Mouse (Mus musculus) heart, embryonic 10.5 days (tissue): Measurements from ENCODE around the gene Noc4l. TPM values are rescaled to one million over a fixed set of nuclear protein-coding genes. Genes with fewer than 3 reads are reported as not detected.
A peak's percentile ranks its signal among the peaks of the same experiment; 100 is the strongest.

ENCODE experiments used
- DNase-seq: peaks from one replicate; pipeline ENCODE4 v3.0.0-alpha.2; 2017; ENCODE audit warnings: low spot score
- H3K27ac ChIP-seq: fragments of 300-500 bp; sonication (generic); 2 replicates; pipeline ENCODE4 v1.5.1; 2016; ENCODE audit warnings: mild to moderate bottlenecking
- H3K27me3 ChIP-seq: fragments of 300-500 bp; sonication (generic); 2 replicates; pipeline ENCODE4 v1.6.1; 2016; ENCODE audit warnings: mild to moderate bottlenecking; ENCODE audit not compliant: poor library complexity, insufficient read depth, severe bottlenecking
- H3K36me3 ChIP-seq: fragments of 300-500 bp; sonication (generic); 2 replicates; pipeline ENCODE4 v1.6.1; 2016; ENCODE audit warnings: mild to moderate bottlenecking, moderate library complexity
- H3K4me1 ChIP-seq: fragments of 300-500 bp; sonication (generic); 2 replicates; pipeline ENCODE4 v1.6.1; 2016; ENCODE audit warnings: mild to moderate bottlenecking
- H3K4me3 ChIP-seq: fragments of 300-500 bp; sonication (generic); 2 replicates; pipeline ENCODE4 v1.5.1; 2016; ENCODE audit warnings: mild to moderate bottlenecking, moderate library complexity
- H3K9me3 ChIP-seq: fragments of 300-500 bp; sonication (generic); 2 replicates; pipeline ENCODE4 v1.6.1; 2016; ENCODE audit warnings: mild to moderate bottlenecking, moderate library complexity
- WGBS: fragments of 180-500 bp; shearing (Covaris S2); methylation state at CpG from one replicate; pipeline ENCODE4 v1.1.7; 2016; 5-methylcytosine and 5-hydroxymethylcytosine counted together
- polyA plus RNA-seq: library from polyadenylated mRNA; unstranded; fragments of >200 nt; fragmentation: Nextera tagmentation; extraction: Ambion mirVana; gene quantifications from 2 replicates; pipeline ENCODE4 v1.2.1, GENCODE M21; 2016

Noc4l gene
- polyA plus RNA-seq: 55.1 and 73.2 TPM in 2 replicates

DNA sequence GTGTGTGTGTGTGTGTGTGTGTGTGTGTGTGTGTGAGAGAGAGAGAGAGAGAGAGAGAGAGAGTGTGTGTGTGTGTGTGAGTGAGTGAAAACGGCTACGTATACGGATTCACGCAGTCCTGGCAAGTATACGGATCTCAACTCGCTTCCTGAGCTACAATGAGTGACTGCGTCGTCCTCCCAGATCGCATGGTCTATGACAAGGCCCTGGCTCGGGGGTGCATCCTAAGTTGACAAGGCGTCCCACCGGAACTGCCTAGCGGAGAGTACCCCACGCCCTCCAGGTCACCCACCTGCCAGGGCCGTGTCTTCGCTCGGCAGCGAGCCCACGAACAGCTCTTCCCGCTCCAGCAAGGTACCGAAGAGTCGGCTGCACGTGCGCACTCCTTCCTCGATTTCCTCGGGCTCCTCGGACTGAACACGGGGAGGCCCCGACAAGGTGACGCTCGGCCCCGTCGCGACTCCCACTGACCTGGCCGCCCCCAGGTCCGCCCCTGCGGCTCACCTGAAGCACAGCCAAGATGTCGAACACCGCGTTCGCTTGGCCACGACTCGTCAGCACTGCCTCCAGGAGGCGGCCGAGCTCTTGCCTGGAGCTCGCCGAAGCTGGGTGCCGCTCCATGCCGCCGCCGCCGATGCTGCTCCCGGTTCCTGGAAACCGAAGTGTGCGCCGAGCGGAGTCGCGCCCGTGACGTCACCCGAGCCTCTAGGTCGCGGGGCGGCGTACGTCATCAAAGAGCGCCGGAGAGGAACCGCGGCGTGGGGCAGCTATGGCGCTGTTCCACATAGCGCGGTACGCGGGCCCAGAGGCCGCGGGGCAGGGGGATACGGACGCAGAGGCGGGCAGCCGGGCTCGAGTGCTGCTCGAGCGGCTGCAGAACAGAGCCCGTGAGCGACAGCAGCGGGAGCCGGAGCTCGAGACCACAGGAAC is at the start of gene Noc4l, which contains the start of gene Ddx51:
TSS of gene Noc4l (minus strand) at position 699 of the 930 bp plus-strand sequence.
TSS of gene Ddx51 (plus strand) at position 733 of the 930 bp plus-strand sequence.
- H3K9me3 ChIP-seq: no peaks in the 10 kb centered on the region
- WGBS: under 1% methylated on average over 91 of the region's 91 CpGs
- peaks cover 78% of the 10 kb centered on the region for H3K36me3 ChIP-seq
- H3K27ac ChIP-seq: peak within 1 kb of the TSS; percentile 86
- peak; percentile 96 for DNase-seq
- peaks cover 20% of the 10 kb centered on the region for H3K4me1 ChIP-seq
- H3K27me3 ChIP-seq: no peaks in the 10 kb centered on the region
- peak within 1 kb of the TSS; percentile 84 for H3K4me3 ChIP-seq

DNA sequence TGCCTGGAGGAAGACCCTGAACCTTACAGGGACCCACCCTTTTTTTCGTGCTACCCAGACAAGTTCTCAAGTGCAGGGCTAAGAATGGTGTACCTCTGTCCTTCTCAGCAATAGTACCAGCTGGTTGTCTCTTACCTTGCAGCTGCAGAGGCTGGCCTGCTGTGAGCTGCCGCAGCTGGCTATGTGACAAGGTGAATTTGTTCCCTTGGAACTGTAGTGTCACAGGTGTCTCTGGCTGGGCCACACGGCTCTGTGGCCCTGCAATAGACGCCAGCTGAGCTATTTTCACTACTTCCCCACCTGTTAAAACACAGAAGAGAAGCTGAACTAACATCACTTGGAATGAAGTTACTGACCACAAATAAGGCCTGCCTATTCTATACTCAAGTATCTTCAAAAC is 45.4 kb upstream of the Noc4l start:
- peaks cover 95% of the 10 kb centered on the region for H3K36me3 ChIP-seq
- WGBS: 91% methylated on average over 4 of the region's 4 CpGs
- H3K27me3 ChIP-seq: no peaks in the 10 kb centered on the region
- no peaks in the 10 kb centered on the region for H3K9me3 ChIP-seq
- H3K27ac ChIP-seq: no peak overlapping the region
- no peaks in the 10 kb centered on the region for H3K4me1 ChIP-seq
- no peak overlapping the region for H3K4me3 ChIP-seq
- no peak for DNase-seq

DNA sequence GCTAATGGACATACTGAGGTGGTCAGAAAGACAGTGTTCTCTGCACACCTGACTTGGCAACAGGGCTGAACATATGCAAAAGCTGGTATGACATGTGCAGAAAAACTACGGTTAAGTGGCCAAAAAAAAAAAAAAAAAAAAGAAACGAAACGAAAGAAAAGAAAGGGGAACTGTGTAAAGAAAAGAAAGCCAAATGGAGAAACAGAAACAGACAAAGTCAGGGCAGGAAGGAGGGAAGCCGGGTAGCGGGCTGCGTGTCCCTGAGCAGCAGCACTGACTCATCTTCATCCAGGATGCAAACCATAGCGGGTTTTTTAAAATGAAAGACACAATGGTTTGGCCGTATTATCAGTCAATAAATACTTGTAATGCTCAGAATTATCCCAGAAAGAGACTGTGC is 28.8 kb upstream of the Noc4l start:
- H3K27me3 ChIP-seq: no peaks in the 10 kb centered on the region
- H3K27ac ChIP-seq: no peak overlapping the region
- no peak overlapping the region for H3K4me3 ChIP-seq
- H3K9me3 ChIP-seq: no peaks in the 10 kb centered on the region
- H3K36me3 ChIP-seq: peaks cover 97% of the 10 kb centered on the region
- H3K4me1 ChIP-seq: no peaks in the 10 kb centered on the region
- WGBS: 96% methylated on average over 7 of the region's 8 CpGs
- no peak for DNase-seq

DNA sequence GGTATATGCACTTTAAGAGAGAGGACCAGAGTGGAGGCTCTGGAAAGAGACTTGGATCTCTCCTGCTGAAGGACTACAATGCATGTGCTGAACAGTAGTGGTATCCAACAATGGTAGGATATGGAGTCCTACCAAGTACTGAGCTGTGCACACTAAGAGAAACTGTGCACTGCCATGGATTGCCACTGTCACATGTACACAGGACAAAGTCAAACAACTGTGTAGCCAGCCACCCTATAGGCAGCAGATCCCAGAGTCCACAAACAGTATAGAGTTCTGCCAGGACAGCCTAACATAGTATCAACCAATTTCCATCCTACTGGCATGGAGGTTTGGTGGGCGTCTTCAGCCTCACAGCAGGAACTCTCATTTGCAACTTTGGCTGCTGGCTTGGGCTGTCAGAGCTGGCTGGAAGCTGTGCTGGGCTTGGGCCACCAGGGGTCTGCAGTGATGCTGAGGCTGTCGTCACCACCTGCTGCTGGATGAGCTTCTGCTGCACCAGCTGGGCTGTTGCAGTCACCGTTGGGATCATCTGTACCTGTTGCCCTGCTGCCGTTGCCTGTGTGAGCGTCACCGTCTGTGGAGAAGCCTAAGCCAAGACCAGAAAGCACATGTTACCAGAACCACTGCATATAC is 12.4 kb upstream of the Noc4l start:
- no peak for DNase-seq
- Histone ChIP-seq H3K36me3 (peaks cover 91% of the 10 kb centered on the region), H3K4me3 (no peak overlapping the region), H3K9me3 (no peaks in the 10 kb centered on the region), H3K27ac (no peak overlapping the region), H3K4me1 (no peaks in the 10 kb centered on the region), H3K27me3 (no peaks in the 10 kb centered on the region)
- 67% methylated on average over 6 of the region's 6 CpGs for WGBS

DNA sequence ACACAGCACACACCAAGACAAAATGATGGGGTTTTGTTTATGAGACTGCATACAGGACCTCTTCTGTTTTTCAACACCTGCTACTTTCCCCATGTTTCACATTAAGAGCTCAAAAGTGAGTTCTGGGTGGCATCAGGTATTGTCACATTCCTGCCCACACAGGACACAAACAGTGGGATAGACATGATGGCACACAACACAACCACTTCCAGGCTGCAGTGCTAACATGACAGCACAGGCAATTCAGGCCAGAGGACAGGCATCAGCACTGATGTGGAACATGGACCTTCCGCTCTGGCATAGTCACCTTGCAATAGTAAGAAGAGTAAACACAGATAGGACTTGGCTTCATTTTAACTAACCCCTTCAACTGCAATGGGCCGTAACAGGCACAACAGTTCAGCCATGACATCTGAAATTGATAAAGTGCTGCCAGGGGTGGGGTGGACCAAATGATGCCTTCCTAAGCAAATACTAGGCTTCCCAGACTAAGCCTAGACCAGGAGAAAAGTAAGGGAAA is 11.6 kb upstream of the Noc4l start:
- 88% methylated on average over 2 of the region's 2 CpGs for WGBS
- H3K9me3 ChIP-seq: no peaks in the 10 kb centered on the region
- no peak overlapping the region for H3K4me3 ChIP-seq
- no peak overlapping the region for H3K27ac ChIP-seq
- H3K36me3 ChIP-seq: peaks cover 91% of the 10 kb centered on the region
- no peaks in the 10 kb centered on the region for H3K4me1 ChIP-seq
- H3K27me3 ChIP-seq: no peaks in the 10 kb centered on the region
- no peak for DNase-seq

DNA sequence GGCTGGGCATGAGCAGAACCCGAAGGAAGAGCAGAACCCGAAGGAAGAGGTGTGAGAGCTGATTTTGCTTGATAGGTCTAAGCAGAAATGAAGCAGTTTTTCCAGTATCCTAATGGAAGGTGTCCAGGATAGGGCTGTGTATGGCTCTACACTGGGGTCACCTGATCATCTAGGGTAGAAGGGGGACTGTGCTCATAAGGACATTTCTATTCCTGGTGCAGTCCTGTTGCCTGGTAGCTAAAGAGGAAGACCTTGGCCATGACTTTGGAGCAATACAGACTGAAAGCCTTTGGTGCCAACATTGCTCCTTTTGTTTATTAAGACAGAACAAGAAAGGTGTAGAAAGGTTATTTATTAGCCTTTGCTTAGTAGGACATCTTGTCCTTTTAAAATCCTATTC is 10.8 kb upstream of the Noc4l start:
- no peak for DNase-seq
- Histone ChIP-seq H3K27ac (no peak overlapping the region), H3K4me1 (no peaks in the 10 kb centered on the region), H3K9me3 (no peaks in the 10 kb centered on the region), H3K27me3 (no peaks in the 10 kb centered on the region), H3K4me3 (no peak overlapping the region), H3K36me3 (peaks cover 92% of the 10 kb centered on the region)
- WGBS: 84% methylated on average over 2 of the region's 2 CpGs

DNA sequence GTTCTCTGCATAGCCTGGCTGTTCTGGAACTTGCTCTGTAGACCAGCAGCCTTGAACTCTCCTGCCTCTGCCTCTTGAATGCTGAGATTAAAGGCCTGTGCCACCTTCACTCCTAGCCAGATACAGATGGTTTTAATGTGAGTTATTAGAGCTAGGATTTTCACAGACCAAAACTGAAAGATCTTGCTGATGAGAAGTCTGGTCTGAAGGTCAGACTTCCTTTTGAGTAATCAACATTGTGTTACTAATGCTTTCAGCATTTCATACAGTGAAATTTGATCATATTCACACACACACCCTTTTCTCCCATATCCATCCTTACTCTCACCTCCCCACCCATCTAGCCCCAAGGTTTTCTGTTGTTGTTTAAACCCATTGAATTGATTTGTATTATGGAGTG is 6.5 kb upstream of the Noc4l start:
- H3K27ac ChIP-seq: no peak overlapping the region
- no peaks in the 10 kb centered on the region for H3K27me3 ChIP-seq
- no peaks in the 10 kb centered on the region for H3K9me3 ChIP-seq
- DNase-seq: no peak
- H3K36me3 ChIP-seq: peaks cover 92% of the 10 kb centered on the region
- no peak overlapping the region for H3K4me3 ChIP-seq
- H3K4me1 ChIP-seq: no peaks in the 10 kb centered on the region

DNA sequence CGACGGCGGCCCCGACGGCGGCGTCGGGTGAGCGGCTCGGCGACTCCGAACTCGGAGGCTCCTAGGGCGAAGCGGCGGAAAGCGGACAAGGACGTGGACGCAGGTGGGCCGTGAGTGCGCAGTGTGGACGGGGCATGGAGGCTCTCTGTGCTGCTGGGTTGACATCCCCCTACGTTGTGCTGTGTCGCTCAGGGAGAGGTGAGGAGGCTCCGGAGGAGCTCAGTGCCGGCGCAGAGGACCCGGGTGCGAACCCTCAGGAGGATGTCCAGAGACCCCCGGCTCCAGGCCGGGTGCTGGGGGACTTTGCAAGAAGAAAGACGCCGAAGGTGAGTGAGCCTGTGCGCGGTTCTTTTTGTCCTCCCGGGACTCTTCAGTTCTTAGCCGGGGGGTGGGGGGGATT is 469 bp upstream of the Noc4l start:
- Histone ChIP-seq H3K9me3 (no peaks in the 10 kb centered on the region), H3K4me1 (peaks cover 20% of the 10 kb centered on the region), H3K27ac (peak overlapping the region; percentile 86), H3K27me3 (no peaks in the 10 kb centered on the region), H3K4me3 (peak overlapping the region; percentile 84), H3K36me3 (peaks cover 78% of the 10 kb centered on the region)
- peak; percentile 79 for DNase-seq
- 2% methylated on average over 37 of the region's 37 CpGs for WGBS

DNA sequence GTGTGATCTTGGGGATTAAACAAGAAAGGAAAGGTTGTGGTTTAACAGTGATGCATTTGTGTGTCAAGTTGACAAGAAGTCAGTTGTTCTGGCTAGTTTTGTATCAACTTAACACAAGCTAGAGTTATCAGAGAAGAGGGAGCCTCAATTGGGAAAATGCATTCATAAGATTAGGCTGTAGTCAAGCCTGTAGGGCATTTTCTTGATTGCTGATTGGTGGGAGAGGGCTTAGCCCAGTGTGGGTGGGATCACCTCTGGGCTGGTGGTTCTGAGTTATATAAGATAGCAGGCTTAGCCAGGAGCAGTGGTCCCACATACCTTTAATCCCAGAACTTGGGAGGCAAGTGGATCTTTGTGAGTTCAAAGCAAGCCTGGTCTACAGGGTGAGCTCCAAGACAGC is 6.8 kb downstream of the Noc4l start:
- Histone ChIP-seq H3K27ac (no peak overlapping the region), H3K4me1 (no peaks in the 10 kb centered on the region), H3K36me3 (peaks cover 63% of the 10 kb centered on the region), H3K4me3 (no peak overlapping the region), H3K9me3 (no peaks in the 10 kb centered on the region), H3K27me3 (no peaks in the 10 kb centered on the region)
- DNase-seq: no peak

DNA sequence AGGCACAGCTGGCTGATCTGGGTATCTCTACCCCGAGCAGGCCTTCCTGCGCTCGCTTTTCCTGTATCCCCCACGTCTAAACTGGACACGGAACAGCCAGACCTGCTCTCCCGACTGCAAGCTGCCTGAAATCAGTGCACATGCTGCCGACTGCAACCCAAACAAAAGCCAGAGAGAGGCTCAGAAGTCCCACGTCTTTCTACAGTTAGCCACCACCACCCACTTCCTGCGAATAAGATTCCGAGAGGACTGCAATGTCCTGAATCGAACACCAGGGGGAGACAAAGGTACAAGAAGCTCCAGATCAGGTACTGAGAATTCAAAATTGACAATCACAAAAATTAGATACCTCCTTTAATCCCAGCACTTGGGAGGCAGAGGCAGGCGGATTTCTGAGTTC is 13.8 kb downstream of the Noc4l start:
- Histone ChIP-seq H3K4me1 (no peaks in the 10 kb centered on the region), H3K27me3 (peaks cover 3% of the 10 kb centered on the region; the same call in 1 of the 2 replicates), H3K36me3 (no peaks in the 10 kb centered on the region), H3K4me3 (peak overlapping the region; percentile 43), H3K27ac (peak overlapping the region; percentile 64; the same call in 1 of the 2 replicates), H3K9me3 (no peaks in the 10 kb centered on the region)
- peak; percentile 86 for DNase-seq
- 20% methylated on average over 12 of the region's 12 CpGs for WGBS

DNA sequence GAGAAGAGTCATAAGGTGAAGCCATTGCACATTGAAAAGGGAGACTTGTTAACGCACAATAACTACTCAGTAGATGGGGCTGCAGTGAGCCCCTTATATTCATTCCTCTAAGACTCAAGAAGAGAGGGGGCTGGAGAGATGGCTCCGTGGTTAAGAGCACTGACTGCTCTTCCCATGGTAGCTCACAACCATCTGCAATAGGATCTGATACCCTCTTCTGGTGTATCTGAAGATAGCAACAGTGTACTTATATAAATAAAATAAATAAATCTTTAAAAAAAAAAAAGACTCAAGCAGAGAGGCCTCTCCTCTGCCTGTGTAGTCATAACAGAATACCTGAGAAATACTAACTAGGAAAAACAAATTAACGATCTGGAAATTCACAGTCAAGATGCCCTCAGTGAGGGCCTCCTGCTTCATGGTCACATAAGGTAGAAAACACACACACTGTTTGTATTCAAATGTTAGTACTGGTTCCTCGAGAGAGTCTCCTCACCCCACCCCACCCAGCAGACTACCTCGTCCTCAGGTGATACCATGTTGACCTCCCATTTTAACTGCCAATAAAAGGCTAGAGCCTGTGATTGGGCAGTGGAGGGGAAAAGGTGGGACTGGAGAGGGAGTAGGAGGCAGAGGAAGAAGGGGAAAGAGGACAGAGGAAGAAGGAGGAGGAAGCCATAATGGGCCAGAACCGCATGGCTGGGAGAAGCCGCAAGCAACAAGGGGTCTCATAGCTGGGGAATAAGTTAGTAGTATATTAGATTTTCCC is 14.7 kb downstream of the Noc4l start:
- WGBS: 78% methylated on average over 7 of the region's 7 CpGs
- no peak for DNase-seq
- Histone ChIP-seq H3K4me1 (no peaks in the 10 kb centered on the region), H3K36me3 (no peaks in the 10 kb centered on the region), H3K27me3 (peaks cover 3% of the 10 kb centered on the region; the same call in 1 of the 2 replicates), H3K4me3 (no peak overlapping the region), H3K9me3 (no peaks in the 10 kb centered on the region), H3K27ac (no peak overlapping the region)

DNA sequence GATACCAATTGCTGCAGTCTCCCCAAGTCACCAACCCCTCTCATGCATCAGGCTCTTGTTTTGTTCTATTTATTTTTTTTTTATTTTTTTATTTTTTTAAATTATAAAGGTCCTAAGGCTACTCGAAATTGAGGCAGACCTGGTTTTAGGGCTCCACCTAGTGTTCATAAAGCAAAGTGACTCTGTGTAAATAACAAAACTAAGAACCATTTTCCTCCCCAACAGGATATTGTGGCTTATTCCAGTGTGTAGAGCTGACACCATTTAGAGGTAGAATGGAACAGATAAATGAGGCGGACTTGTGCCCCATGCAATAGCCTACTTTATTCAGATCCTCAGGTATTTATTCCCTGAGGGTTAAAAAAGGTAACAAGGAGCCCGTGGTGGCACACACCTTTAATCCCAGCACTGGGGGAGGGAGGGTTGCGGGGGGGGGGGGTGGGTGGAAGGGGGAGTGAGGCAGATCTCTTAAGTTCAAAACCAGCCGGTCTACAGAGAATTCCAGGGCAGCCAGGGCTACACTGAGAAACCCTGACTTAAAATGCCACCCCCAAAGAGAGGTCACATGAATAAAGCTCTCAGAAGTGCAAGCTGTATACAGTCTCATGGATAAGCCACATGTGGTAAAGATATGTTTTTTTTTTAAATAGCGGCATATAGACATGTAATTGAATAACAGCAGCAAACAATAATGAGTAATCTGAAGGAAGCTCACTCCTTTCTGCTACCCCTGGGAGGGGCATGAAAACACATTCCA is 17.1 kb downstream of the Noc4l start:
- H3K4me3 ChIP-seq: no peak overlapping the region
- H3K27me3 ChIP-seq: peaks cover 3% of the 10 kb centered on the region; the same call in 1 of the 2 replicates
- 41% methylated on average over 6 of the region's 6 CpGs for WGBS
- no peaks in the 10 kb centered on the region for H3K4me1 ChIP-seq
- no peak overlapping the region for H3K27ac ChIP-seq
- H3K36me3 ChIP-seq: no peaks in the 10 kb centered on the region
- DNase-seq: no peak
- H3K9me3 ChIP-seq: no peaks in the 10 kb centered on the region
